Comparison of ENCODE assay signal across 15 mouse cellular contexts in the genomic region with DNA sequence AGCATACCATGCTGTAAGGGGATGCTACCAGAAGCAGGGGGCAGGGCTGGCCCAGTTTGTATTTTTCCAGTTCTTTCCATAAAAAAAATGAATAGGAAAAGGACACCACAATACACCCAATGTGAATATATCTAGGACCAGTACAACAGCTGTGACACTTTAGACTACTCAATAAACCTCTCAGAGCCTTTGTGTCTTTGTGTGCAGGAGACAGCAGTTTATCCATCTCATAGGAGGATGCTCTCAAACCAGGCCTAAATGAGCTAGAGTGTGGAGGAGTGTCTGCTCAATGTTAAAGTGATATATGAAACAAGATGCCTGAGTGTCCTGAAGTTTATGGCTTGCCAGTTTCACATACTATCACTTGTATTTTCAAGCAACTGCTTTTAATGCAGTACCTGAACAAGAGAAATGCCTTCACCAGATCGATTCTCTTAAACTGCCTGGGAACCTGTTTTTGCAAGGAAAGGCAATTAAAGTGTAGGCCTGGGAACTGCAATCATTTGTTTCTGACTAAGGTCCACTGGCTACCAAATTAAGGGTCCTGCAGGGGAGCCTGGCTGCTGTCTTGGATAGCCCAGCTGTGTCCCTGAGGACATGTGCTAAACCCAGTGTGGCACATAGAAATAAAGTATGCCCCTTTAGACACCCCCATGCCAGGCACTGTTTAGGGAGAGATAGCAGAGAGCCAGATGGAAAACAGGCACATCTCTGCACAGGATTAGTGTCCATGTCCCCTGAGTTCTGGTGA.
"Had no signal": no experiment of that assay in that cellular context is flagged by ENCODE, and none has a peak within 500 bp of the region (broad histone marks: within the 10 kb centered on the region; RNA-seq: fewer than 3 reads in every experiment).

No protein-coding gene starts in this region.

- H3K27ac ChIP-seq: limb, embryonic 15.5 days; liver, embryonic 12.5 days; midbrain, embryonic 10.5 days; neural tube, embryonic 15.5 days had no signal

- H3K4me3 ChIP-seq: limb, embryonic 15.5 days; liver, embryonic 12.5 days; midbrain, embryonic 10.5 days; myocyte; neural tube, embryonic 15.5 days had no signal

- ATAC-seq: liver, embryonic 12.5 days had no signal

- H3K27me3 ChIP-seq: limb, embryonic 15.5 days; liver, embryonic 12.5 days; neural tube, embryonic 15.5 days had no signal

- H3K4me2 ChIP-seq: limb, embryonic 15.5 days; liver, embryonic 12.5 days; lung, embryonic 14.5 days; neural tube, embryonic 15.5 days had no signal

- H3K9me3 ChIP-seq: limb, embryonic 15.5 days; liver, embryonic 12.5 days; midbrain, embryonic 10.5 days; neural tube, embryonic 15.5 days had no signal

- H3K4me1 ChIP-seq: limb, embryonic 15.5 days; liver, embryonic 12.5 days; neural tube, embryonic 15.5 days had no signal

- H3K9ac ChIP-seq: limb, embryonic 15.5 days; liver, embryonic 12.5 days; lung, embryonic 14.5 days; neural tube, embryonic 15.5 days had no signal

- H3K36me3 ChIP-seq: limb, embryonic 15.5 days; liver, embryonic 12.5 days; midbrain, embryonic 10.5 days; neural tube, embryonic 15.5 days had no signal

- DNase-seq: kidney, postnatal 14 days; layer of hippocampus, adult 9-11 months; layer of hippocampus, postnatal 36 days; lung, postnatal 10 days; lung, postnatal 4 days; midbrain, embryonic 14.5 days; right cerebral cortex, adult 18-20 months; right cerebral cortex, postnatal 25 days; thymus, postnatal 36 days had no signal
